Mouse (Mus musculus) frontal cortex, postnatal 36 days (tissue): ENCODE measurements around the gene Mycl.

Source experiments
- DNase-seq, 2 experiments: peaks; one replicate each; pipeline ENCODE4 v3.0.0; 2022; ENCODE audit warnings: low spot score in 2 of 2

The Mycl gene

DNA sequence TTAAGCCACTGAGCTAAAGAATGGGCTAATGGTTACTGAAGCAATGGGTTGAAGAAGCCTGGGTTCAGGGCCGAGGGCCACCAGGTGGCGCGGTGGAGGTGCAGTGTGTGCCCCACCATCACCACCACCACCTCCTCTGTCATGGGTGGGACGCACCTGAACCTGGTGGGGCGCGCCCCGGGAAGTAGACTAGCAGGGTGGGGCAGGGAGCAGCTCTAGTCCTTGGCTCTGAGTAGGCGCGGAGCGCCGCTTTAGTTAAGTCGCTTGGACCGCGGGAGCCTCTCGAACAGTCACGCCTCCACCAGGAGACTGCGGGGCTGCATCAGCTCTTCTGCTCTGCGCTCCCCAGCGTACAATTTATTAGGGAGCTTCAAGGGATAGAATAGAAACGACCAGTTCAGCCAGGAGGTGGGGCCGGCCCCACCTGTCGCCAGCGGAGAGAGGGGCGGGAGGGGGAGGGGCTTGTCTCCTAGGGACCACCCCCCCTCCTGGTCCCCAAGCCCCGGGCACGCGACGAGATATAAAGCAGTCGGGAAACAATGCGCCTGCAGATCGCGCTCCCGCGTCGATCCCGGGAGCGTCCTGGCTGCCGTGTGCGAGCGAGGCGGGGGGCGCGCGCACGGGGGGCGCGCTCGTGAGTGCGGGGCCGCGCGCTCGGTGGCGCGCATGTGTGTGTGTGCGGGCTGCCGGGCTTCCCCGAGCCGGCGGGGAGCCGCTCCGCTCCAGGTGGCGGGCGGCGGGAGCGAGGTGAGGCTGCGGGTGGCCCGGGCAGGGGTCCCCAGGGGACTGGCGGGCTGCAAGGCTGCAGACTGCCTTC, at the start of gene Mycl:
TSS of gene Mycl (plus strand) at position 249 of the 817 bp plus-strand sequence.
- DNase-seq, result peak; percentile 88 to 92

DNA sequence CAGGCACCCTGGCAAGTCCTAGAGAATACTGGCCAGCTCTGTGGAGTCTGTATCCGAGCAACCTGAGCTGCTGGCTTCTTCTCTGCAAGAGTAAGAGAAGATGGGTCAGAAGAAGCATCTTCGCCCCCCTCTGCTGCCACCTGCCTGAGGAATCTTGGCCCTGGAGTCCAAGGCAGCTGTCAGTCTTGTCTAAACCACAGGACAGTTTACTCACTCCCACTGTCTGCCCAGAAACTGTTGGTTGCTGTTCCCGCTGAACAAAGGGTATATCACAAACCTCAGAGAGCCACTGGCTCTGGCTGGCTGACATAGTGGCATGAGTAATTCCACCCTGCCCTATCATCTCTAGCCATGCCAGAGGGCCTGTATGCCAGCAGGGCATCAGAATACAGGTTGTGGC, 48.2 kb upstream of the Mycl start:
- DNase-seq, result no peak

DNA sequence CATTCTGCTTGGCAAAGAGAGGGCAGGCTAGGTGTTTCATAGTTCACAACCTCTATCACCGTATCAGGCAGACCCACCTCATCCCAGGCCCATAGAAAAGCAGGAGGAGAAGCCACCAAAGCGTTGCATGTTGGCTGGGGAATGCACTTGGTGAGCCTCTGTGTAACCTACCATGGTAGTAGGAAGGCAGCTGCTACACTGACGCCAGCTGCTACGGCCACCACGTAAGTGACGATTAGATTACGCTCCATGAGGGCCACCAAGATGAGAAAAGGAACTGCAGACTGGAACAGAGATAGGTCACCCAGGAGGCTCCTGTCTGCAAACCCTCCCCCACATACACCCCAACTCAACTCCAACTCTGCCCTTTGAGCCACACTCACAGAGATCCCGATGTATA, 46.4 kb upstream of the Mycl start:
- no peak for DNase-seq

DNA sequence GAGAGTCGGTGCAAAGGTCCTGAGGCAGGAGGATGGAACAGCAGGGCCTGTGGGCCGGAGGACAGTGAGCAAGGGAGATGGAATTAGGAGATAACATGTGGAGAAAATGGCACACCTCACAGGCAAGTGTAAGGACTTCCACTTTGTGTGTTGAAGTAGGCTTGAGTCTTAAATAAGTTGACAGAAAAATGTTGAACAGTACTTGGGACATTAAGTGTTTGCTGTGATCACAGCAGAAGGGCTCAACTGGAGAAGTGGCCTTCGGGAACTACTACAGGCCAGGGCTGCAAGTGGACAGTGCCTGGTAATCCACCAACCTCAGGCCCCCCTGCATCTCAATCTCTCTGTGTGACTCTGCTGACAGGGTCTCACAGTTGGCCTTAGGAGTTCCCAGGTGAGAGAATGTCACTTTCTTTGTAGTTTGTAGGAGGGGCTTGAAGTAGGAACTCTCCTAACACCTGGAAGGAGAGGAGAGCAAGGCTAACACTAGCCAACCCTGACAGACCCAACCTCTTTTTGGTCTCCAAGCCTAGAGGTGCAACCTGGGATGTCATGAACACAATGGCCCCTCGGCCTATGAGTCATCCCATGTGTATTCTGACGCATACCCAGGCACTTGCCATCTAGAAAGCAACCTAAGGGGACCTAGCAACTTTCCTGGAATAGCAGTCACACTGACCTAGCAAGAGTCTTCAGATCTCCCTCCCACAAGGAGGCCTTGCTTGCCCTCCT, 40.6 kb upstream of the Mycl start:
- no peak for DNase-seq

DNA sequence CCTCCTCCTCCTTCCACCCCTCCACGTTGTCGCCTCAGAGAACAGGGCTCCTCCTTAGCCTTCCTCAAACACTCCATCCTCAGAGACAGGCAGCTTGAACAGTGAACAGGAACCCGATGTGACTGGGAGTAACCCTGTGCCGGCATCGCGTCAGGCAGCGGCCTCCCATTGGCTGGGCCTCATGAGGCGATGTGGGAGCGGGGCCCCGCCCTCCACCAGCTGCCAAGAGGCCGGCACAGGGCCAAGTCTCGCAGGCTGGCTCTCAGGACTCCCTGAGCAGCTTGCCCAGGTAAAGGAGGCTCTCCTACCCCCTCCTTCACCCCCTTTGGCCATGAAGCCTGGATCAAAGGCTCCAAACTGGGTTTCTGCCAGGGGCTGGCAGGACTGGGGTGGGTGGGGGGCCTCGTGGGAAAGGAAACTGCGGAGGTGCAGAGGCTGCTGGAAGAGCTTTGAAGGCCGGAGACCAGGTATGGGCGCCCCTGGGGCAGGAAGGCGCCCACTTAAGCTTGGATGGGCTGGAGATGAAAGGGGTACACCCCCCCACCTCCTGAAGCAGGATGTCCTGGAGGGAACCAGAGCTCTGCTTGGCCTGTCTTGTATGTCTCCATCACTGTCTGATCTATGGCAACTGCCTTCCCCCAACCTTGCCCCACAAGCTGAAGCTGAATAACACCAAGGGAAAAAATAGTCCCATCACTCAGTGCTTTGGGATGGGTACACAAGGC, 39.9 kb upstream of the Mycl start:
- DNase-seq, result peak; percentile 88 to 89

DNA sequence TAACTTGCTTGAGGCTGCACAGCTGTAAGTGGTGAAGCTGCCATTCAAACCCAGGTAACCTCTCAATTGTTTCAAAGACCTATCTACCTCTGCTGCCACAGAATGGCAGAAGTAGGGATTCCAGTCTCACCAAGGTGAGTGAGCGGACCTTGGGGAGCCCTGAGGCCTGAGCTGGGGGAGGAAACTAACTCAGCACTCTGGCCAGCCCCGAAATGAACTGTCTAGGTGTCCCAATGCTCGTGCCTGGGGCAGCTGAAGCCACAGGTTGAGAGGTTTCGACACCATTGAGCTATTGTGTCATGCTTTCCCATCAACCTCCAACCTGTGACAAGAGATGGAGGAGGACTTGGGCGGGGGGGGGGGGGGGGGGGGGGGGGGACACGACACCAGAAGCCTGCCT, 39.2 kb upstream of the Mycl start:
- DNase-seq, result no peak

DNA sequence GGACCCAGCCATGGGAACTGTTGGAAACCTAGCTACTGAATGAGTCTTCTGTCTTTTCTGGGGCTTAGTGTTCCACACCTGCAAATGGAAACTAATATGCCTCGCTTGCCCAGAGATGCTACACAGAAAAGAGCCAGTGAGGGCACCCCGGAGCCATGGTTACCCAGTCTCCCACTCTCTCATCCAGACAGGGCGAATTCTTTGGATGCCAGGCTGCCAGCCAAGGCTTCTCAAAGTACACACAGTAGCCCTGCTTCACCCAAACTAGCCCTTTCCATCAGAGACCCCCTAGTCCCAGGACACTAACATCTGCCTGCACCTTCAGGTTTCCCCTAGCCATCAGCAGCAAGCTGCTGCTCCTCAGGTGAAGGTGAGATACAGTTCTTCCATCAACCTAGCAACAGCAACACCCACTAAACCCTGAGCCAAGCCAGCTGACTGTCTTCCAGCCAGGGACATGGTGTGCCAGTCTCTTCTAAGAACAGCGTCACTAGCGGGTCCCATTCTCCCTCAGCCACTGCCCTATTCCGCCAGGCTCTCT, 36.9 kb upstream of the Mycl start:
- peak; percentile 50 to 65 for DNase-seq

DNA sequence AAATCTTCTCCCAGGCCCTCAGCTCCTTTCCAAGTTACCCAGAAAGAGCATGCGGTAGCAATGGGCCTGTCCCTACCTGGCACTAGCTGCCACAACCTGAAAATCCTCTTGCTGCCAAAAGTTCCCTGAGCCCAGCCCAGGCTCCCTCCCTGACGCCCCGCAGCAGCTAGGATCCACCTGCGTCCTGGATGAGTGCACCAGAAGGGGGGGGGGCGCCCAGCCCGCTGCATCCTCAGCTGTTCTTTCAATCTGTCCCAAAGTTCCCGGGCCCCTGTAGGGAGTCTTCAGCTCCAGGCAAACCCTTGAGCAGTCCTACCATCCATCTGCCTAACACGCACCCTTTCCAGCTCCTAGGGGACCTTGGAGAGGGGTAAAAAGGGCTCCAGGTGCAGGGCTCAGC, 35.6 kb upstream of the Mycl start:
- DNase-seq, result no peak

DNA sequence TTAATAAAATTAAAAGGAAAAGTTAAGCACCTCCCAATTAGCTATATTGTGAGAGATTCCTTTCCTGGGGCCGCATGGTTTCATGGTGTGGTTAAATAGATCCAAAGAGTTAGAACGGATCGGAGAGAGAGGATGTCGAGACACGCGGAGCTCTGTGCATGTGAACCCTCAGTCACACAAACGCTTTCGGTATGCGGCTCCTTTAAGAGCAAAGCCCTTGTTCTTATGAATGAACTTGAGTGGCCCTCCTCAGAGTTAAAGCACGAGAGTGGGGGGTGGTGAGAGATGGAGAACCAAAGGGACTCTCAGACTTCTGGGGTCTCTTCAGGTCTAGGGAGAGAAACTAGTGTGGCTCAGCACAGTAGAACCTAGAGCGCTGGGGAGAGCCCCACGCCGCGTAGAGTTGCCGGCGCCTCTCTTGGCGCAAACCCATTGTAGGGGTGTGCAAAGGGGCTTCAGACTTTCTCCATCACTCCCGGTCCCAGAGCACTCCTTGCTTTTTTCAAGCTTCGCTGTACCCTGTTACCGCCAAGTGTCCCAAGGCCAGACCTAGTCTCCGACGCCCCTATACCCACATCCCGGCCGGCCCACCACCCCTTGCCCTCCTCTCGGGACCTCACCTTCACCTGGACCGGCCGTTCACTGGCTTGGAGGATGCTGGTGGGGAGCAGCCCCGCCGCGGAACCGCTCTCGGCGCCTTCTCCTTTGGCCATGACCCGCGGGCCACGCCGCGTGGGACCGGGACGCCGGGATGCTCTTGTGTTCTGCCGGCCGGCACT, 34.9 kb upstream of the Mycl start:
- peak in 1 of 2 experiments; percentile 29 for DNase-seq

DNA sequence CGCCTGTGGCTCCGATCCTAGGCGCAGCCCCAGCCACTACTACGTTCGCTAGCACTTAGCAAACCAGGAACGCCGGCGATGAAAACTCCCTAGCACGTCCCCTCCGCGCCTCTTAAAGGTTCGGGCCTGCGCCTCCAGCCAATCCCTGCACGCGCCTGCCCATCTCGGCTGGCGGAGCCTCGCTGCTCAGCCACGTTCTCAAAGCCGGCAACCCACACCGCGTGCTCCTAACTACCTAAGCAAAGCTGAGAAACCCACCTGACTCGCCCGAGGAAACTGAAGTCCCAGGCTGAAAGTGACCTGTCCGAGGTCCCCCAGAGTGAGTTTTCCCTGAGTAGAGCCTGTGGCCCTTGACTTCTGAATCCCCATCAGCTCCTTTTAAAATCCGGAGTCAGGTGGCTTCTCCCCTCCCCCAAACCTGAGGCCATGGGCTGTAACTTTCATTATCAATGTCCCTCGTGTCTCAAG, 34.3 kb upstream of the Mycl start, which contains the start of gene Mfsd2a:
TSS of gene Mfsd2a (minus strand) at position 89 of the 468 bp plus-strand sequence.
- peak; percentile 66 to 77 for DNase-seq

DNA sequence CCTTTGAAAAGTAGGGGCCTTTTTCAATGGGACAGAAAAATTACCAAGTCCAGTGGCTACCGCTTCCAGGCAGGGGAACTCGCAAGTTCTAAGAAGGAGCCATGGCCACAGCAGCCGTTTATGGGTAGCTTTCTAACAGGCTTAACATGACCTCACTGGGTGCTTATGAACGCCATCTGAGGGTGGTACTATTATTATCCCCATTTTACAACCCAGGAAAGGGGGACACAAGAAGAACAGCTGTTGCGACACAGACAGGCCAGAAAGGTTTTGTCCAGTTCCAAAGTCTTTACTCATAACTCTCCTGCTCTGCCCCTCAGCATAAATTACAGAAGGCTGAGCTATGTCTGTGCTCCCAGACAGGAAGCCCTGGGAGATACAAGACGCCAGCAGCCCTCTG, 33.9 kb upstream of the Mycl start:
- DNase-seq, result no peak

DNA sequence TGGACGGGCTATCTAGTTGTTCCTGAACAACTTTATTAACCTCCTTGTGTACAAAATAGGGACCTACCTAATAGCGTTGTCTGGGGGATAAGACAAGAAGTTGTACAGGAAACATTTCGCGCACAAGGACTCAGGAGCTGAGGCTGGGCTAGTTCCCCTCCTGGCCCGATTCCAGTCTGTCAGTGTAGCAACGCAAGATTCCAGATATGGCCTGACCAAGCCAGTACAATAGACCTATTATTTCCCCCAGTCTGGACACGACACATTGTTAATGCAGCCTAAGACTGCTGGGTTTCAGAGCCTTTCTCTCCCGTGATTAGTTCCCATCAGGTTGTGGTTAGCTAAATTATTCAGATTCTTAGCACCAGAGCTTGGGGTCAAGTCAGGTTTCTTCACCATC, 32.7 kb upstream of the Mycl start:
- DNase-seq, result no peak

DNA sequence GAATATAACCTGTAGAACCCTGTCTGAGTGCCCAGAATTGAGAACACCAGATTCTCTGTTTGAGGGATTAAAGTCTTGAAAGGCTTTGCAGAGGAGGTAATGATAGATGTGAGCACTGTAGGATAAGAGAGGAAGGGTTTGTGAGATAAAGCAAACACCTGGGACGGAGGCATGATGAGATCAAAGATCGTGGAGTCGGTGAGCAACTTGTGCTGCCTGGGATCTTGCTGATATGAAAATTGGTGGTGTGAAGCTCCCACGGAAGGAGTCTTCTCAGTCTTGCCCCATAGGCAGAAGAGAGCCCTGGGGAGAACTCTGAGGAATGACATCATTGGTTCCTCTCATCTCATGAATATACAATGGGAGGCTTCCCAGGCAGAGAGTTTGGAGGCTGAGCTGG, 27.3 kb upstream of the Mycl start:
- no peak for DNase-seq

DNA sequence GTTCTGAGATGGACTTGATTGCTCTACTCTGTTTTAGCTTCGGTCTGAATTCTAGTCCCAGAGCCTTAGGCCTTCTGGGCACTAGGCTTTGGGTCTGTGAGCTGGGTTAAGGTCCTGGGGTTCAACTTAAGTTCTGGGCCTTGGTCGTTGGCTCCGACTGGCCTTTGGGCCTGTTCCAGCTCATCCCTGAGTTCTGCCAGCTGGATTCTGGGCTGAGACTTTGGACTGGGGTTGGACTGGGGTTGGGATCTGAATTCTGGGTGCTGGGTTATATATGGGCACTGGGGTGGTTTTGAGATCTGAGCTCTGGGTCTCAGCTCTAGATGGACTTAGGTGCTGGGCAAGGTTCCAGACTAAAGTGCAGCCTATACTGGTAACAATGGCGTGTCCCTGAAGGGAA, 24.3 kb upstream of the Mycl start:
- DNase-seq, result no peak

DNA sequence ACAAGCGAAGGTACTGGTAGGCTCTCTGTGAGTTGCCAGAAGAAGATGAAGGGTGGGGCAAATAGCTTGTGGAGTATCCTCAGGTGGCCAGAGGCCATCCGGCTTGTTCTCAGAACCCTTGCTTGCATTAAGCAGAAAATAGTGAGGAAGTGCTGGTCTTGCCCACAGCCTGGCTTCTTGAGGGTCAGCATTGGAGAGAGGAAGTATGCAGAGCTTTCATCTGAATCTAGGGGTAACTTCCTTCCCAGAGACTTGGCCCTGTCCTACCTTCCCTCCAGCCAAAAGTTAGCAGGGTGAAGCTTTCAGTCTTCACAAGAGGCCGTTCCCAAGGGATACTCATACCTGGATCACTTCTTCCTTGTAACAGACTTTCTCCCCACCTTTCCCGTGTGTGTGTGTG, 23.8 kb upstream of the Mycl start:
- no peak for DNase-seq

DNA sequence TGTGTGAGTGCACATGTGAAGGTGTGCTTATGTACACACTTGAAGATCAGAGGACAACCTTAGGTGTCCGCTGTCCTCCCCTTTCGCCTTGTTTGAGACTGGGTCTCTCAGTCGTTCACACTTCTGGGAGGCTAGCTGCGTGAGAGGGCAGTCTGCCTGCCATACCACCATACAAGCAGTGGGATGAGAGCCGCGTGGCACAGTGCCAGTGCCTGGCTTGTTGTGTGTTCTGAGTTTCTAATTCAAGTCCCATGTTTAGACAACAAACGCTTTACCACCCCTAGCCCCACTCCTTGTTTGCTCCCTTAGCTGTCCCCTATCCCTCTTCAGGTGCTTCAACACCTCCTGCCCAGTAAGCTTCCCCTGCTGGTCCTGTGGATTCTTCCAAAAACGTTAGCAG, 23.4 kb upstream of the Mycl start:
- no peak for DNase-seq

DNA sequence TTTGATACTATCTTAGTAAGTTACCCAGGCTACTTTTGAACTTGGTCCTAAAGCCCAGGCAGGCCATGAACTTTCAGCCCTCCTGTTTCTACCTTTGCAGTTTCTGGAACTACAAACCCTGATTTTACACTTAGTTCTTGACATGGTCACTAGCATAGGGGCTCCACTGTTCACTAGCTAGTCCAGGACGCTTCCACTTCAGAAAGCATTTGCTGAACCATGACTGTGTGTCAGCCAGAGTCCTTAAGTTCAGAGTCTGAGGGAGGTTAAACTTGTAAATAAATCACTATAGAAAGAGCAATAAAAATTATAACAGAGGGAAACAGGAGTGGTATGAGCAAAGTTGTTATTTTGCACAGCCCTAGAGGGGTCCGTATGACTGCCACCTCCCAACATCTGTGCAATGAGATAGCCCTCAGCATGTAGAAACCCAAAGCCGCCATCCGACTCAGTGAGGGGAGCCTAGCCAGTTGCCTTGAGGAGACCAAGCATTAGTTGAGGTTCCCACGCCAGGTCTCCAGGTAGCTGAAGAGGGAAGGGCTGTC, 20.4 kb upstream of the Mycl start:
- no peak for DNase-seq

DNA sequence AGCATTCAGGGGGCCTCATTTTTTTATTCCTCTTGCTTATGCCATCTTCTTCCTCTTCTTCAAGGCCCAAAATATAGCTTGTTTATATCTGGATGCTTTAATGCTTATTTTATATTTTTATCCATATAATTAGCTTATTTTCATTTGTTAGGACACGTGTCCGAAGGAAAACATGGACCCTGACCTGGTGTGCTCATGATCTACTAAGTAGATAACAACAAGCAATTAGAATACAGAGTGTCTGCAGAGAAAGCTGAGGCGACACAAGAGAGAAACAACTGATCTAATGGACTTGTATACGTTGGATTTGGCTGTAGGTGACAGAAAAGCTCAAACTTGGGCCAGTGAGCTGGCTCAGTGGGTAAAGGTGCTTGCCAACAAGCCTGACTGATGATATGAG, 18.6 kb upstream of the Mycl start:
- DNase-seq, result no peak

DNA sequence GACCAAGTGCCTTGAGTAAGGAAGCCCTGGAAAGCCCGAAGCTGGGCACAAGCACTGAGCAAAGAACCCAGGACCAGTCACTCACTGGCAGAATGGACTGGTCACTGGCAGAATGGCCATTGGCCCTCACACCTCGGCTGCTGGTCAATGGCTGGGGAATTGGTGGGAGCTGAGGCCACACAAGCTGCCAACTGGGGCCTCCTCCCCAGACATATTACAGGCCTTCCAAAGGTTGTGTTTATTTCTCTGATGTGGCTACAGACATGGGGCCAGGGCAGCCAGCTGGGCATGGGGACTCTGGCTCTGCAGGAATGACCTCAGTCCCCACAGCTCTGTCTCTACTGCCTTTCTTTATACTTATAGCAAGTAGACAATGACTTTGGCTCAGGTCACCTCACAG, 16.6 kb upstream of the Mycl start:
- DNase-seq, result no peak

DNA sequence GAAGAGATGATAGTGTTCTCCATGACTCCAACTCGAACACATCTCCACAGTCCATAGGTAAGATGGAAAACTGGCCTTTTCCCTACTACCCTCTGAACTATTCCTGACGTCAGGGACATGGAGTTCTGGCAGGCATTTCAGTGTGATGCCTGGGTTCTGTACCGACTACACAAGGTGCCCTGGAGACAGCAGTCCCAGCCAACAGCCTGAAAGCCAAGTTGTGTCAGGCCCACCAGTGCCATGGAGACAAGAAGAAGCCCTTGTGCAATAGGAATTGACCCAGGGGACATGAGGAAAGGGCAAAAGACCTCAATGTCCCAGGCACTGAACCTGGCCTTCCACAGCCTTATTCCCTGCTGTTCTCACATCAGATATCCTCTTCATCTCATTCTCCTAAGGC, 15.6 kb upstream of the Mycl start:
- no peak for DNase-seq

DNA sequence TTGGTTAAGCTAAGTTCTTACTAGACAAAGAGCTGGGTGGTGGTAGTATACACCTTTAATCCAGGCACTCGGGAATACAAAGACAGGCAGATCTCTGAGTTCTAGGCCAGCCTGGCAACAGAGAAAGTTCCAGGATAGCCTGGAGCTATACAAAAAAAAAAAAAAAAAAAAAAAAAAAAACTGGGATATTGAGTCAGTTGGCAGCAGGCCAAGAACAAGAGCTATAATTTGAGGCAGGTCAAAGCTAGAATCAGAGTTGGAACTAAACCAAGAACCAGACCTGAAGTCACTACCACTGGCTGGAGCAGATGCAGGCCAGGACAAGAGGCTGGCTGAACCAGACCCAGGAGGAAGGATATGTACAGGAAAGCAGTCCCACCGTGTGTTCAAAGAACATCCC, 14.8 kb upstream of the Mycl start:
- no peak for DNase-seq
